Mouse (Mus musculus): ENCODE measurements around the gene Foxn1. TPM values are rescaled to one million over a fixed set of nuclear protein-coding genes. Genes with fewer than 3 reads are reported as not detected.
A peak's percentile ranks its signal among the peaks of the same experiment; 100 is the strongest.

The Foxn1 gene
- total RNA-seq, 2 experiments from 2014 or later: not detected

- H3K27ac ChIP-seq: no peak overlapping the region
- intact Hi-C loops (cut with DNase I): no loop called here
- no peak for TF ChIP-seq CTCF (IDR thresholded peaks at IDR 0.05)
These were observed 16.0 kb downstream of the Foxn1 start for GRCm38 (mm10) chr11:78370389-78370788.

GRCm38 (mm10) chr11:78367456-78368225 lies 18.7 kb downstream of the Foxn1 start:
- Histone ChIP-seq H3K4me3 (no peak overlapping the region), H3K27ac (no peak overlapping the region)
- intact Hi-C loops (cut with DNase I): no loop called here
- DNase-seq (ENCODE audit: extremely low spot score in 1 of 2, low spot score in 2 of 2): no peak
- no peak for TF ChIP-seq CTCF (IDR thresholded peaks at IDR 0.05)

More at GRCm38 (mm10) chr11:78370389-78370788, 16.0 kb downstream of the Foxn1 start:
- no peak for DNase-seq (ENCODE audit: extremely low spot score in 1 of 2, low spot score in 2 of 2)
- no peak overlapping the region for H3K4me3 ChIP-seq

- TF ChIP-seq CTCF (IDR thresholded peaks at IDR 0.05): no peak
- intact Hi-C loops (cut with DNase I): loop anchor here (5.0 kb wide), 1 partner anchor 88 kb away; no protein-coding TSS in a partner anchor
- Histone ChIP-seq H3K27ac (no peak overlapping the region), H3K4me3 (no peak overlapping the region)
- no peak for DNase-seq (ENCODE audit: extremely low spot score in 1 of 2, low spot score in 2 of 2)
These were observed 22.3 kb downstream of the Foxn1 start for GRCm38 (mm10) chr11:78364103-78364502.

- intact Hi-C loops (cut with DNase I): loop anchor here (5.0 kb wide), 1 partner anchor 89 kb away; no protein-coding TSS in a partner anchor
- Histone ChIP-seq H3K4me3 (no peak overlapping the region), H3K27ac (no peak overlapping the region)
- no peak for DNase-seq (ENCODE audit: extremely low spot score in 1 of 2, low spot score in 2 of 2)
- TF ChIP-seq CTCF (IDR thresholded peaks at IDR 0.05): no peak
These were observed 22.9 kb downstream of the Foxn1 start for GRCm38 (mm10) chr11:78363309-78364007.

- no peak for TF ChIP-seq CTCF (IDR thresholded peaks at IDR 0.05)
- Histone ChIP-seq H3K4me3 (no peak overlapping the region), H3K27ac (no peak overlapping the region)
- intact Hi-C loops (cut with DNase I): loop anchor here (1.0 to 5.0 kb wide), 2 partner anchors 39 to 92 kb away; no protein-coding TSS in a partner anchor
- DNase-seq (ENCODE audit: extremely low spot score in 1 of 2, low spot score in 2 of 2): no peak
These were observed 25.6 kb downstream of the Foxn1 start for GRCm38 (mm10) chr11:78360789-78361131.

GRCm38 (mm10) chr11:78360125-78360788 lies 26.1 kb downstream of the Foxn1 start:
- Histone ChIP-seq H3K4me3 (peak overlapping the region; percentile 36), H3K27ac (no peak overlapping the region)
- intact Hi-C loops (cut with DNase I): loop anchor here (1.0 to 5.0 kb wide), 2 partner anchors 39 to 92 kb away; no protein-coding TSS in a partner anchor
- TF ChIP-seq CTCF (IDR thresholded peaks at IDR 0.05): peak; percentile 74
- DNase-seq (ENCODE audit: extremely low spot score in 1 of 2, low spot score in 2 of 2): peak; percentile 67 to 76

- intact Hi-C loops (cut with DNase I): no loop called here
- Histone ChIP-seq H3K27ac (no peak overlapping the region), H3K4me3 (no peak overlapping the region)
- no peak for DNase-seq (ENCODE audit: extremely low spot score in 1 of 2, low spot score in 2 of 2)
- peak; percentile 75 for TF ChIP-seq CTCF (IDR thresholded peaks at IDR 0.05)
These were observed 27.9 kb downstream of the Foxn1 start for GRCm38 (mm10) chr11:78358330-78359007.

- peak in 1 of 2 experiments; percentile 74 for DNase-seq (ENCODE audit: extremely low spot score in 1 of 2, low spot score in 2 of 2)
- H3K27ac ChIP-seq: no peak overlapping the region
- intact Hi-C loops (cut with DNase I): no loop called here
These were observed 30.7 kb downstream of the Foxn1 start for GRCm38 (mm10) chr11:78355471-78356238.

GRCm38 (mm10) chr11:78354905-78355304 lies 31.5 kb downstream of the Foxn1 start:
- TF ChIP-seq CTCF (IDR thresholded peaks at IDR 0.05): no peak
- Histone ChIP-seq H3K27ac (no peak overlapping the region), H3K4me3 (no peak overlapping the region)
- intact Hi-C loops (cut with DNase I): no loop called here
- no peak for DNase-seq (ENCODE audit: extremely low spot score in 1 of 2, low spot score in 2 of 2)

More at GRCm38 (mm10) chr11:78355471-78356238, 30.7 kb downstream of the Foxn1 start:
- TF ChIP-seq CTCF (IDR thresholded peaks at IDR 0.05): peak; percentile 86
- H3K4me3 ChIP-seq: no peak overlapping the region

GRCm38 (mm10) chr11:78353081-78353480 lies 33.3 kb downstream of the Foxn1 start:
- TF ChIP-seq CTCF (IDR thresholded peaks at IDR 0.05): no peak

More at GRCm38 (mm10) chr11:78353081-78353480, 33.3 kb downstream of the Foxn1 start:
- Histone ChIP-seq H3K4me3 (no peak overlapping the region), H3K27ac (no peak overlapping the region)
- no peak for DNase-seq (ENCODE audit: extremely low spot score in 1 of 2, low spot score in 2 of 2)
- intact Hi-C loops (cut with DNase I): no loop called here

Data from left cerebral cortex, adult 2 months (tissue).